Mouse (Mus musculus): ENCODE results near the gene Cluap1.

Gene Cluap1

DNA sequence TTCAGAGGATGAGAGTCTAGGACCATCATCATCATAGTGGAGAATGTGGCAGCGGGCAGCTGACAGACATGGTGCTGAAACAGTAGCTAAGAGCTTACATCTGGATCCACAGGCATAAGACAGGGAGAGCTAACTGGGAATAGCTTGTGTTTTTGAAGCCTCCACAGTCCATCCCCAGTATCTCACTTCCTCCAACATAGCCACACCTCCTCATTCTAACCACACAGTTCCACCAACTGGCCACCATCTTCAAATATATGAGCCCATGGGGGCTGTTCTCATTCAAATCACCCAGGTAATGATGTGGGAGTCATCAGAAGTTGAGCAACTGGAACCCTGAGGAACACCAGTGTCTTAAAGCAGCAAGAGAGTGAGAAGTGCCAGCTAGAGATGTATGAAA lies 42.5 kb downstream of the Cluap1 start:
- DNase-seq, result no peak

DNA sequence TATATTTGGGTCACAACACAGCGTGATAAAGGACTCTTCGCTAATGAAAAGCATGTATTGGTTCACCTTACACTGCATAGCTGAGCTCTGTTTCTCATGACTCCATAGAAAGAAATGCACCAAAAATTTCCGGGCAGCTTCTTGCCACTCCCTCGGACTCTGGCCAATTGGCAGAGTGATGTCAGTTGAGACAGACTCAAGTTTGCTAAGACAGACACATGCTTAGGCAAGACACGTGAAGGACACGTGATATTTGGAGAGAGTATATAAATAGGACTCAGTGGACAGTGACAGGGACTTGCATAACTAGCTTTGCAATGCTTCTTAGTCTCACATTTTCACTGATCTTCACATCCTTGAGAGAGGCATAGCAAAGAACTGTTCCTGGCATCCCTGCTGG lies 47.8 kb downstream of the Cluap1 start:
- peak; percentile 32 to 36 for DNase-seq

DNA sequence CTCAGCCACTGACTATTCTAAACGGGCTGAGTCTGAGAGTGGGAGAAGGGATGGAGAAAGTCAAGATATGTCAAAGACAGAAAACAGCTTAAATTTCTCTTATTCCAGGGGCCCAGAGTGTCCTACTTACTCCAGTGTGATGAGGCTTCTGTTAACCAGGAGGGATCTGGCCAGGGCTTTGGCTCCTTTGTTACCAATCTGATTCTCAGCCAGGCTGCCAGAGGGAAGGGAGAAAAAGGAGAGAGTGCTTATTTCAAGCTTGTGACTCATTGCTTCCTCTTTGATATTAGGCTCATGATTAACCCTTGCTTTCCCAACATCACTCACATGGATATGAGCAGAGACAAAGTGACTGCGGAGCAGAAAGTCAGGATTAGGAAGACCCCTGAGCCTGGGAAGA lies 50.7 kb downstream of the Cluap1 start:
- DNase-seq, result peak; percentile 36

DNA sequence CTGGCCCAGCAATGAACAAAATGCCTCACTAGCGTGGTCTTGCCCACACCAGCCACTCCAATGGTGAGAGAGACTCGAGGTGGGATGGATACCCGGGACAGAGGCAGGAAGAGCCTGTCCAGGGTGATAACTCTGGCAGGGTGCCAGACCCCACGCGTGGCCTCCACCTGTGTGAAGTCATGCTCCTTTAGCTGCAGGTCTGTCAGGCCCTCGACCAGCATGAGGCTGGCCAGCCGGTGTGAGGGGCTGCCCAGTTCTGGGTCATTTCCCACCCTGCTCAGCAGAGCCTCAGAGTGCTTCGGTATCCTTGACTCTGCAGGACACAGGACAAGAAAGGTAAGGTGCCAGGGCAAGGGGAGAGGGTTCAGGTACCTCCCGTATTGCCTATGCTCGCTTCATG lies 56.4 kb downstream of the Cluap1 start:
- peak; percentile 47 to 59 for DNase-seq

DNA sequence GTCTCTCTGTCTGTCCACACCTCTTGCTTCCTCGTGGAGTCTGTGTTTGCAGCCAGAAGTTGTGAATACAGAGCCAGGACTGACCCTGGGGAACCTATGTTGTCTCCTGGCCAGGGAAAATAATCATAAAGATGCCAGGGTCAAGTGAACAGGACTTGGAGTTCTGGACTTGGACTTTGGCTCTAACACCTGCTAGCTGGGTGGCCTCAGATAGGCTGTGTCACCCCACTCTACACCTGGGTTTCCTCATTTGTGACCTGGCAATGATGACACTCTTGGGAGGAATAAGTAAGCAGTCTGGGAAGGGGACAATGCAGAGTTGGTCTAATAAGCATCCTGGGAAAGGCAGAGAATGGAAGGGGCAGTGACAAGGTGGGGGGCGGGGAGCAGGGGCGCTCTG lies 56.9 kb downstream of the Cluap1 start:
- DNase-seq, result no peak

DNA sequence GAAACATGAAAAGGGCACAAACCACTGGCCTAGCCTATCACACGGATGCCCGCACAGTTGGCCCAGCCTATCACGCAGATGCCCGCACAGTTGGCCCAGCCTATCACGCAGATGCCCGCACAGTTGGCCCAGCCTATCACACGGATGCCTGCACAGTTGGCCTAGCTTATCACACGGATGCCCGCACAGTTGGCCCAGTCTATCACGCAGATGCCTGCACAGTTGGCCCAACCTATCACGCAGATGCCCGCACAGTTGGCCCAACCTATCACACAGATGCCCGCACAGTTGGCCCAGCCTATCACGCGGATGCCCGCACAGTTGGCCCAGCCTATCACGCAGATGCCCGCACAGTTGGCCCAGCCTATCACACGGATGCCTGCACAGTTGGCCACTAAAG lies 65.9 kb downstream of the Cluap1 start:
- DNase-seq, result peak; percentile 52 to 58

DNA sequence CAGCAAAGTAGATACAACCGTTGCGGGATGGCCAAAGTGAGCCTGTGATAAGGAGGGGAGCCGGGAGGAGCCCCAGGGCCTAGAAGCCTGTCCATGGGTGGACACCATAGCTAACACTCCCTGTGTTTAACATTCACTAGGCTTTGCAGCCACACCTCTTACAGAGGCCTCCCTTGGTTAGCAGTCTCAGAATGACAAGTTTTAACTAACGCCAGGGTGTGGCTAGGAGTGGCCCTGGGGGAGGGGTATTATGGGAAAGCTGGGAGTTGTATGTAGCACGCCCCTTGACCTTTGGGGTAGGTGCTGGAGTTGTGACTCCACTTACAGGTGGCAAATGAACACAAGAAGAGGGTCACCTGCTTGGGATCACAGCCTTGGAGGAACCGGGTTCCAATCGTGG lies 67.1 kb downstream of the Cluap1 start:
- no peak for DNase-seq

DNA sequence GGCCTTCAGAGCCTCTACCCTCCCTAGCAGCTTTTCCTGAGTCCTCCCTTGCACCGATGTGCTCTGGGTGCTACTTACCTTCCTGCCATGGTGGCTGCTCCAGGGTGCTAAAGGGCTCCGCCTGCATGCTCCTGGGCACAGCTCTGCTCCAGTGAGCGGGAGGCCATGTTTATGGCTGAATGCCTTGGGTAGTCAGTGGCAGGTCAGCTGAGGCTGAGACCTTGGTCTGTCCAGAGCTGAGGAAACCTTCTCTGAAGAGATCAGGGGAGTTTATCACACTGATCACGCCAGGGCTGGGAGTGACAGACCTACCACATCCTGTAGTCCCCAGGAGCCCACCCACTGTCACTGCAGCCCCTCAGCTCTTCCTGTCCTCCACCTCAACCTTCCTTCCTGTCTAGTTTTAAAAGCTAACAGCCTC lies 67.7 kb downstream of the Cluap1 start, which contains the start of gene Nlrc3:
TSS of gene Nlrc3 (minus strand) at position 382 of the 421 bp plus-strand sequence.
- no peak for DNase-seq

DNA sequence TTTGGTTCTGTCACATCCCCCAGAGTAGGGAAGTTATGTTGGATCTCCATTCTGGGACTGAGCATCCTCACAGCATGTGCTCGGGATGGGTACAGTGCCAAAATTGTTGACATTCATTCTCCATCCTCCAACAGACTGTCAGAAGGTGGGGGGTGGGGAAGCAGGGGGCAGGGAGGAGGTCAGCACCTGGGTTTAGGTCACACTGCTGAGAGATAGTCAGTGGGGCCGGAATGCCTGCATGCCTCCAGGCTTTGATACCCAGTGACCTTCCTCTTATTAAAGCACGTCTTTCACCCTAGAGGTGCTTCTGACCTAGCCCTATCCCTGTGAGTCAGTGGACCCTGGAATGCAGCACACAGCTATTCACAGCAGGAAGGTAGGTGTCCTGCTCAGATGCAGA lies 68.1 kb downstream of the Cluap1 start:
- no peak for DNase-seq

DNA sequence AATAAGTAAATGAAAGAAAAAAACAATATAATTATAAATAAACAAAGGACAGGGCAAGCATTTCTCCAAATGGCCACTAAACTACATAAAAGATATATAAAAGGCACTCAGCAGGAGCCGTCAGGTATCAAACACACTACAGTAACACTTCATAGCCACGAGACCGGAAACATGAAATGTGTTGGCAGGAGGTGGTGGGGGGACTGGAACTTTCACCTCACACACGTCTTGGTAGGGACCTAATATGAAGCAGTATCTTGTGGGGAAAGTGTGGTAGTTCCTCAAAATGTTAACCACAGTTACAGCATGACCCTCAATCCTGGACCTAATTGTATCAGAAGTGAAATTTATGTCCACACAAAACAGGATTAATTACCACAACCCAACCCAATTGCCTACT lies 73.6 kb downstream of the Cluap1 start:
- DNase-seq, result no peak

DNA sequence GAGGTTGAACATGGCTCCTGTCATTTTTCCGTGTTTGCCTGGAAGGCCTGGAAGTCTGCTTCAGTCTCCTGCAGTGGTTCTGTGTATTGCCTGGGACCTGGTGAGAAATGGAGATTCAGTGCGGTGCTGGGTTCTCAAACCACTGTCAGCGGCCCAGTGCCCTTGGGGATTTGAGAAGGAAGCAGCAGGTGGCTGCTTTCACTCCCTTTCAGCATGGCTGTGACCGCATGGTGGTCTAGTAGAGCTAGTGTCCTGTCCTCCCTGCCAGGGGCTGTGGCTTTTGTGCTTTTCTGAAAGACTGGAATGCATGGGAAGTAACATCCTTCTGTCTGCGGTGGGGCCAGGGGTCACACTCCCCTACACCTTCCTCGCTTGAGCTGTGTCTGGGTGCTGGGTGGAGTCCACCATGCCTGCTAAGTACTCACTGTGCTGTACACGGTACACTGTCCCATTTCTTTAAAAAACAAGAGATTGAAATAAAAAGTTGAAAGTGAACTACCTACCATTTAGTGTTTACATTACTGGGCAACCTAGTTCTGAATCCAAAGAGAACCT lies 74.6 kb downstream of the Cluap1 start:
- DNase-seq, result no peak

DNA sequence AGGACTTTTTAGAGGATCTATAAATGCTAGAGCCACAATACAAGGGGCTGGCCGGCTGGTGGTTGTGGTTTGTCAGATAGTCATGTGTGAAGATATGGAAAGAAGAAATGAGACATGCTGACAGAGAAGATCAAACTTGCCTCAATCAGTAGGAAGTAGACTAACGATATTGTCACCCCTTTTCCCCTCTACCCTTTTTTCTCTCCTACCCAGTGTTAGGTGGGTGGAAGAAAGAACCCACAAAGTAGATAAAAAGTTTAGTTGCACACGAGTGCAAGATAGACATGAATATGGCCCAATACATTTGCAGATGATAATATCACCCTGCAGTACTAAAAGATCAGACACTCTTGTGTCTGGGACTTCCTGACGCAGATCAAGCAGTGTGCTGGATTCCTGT lies 79.8 kb downstream of the Cluap1 start:
- no peak for DNase-seq

All from cerebellum, postnatal 14 days (tissue).